Mouse (Mus musculus) spleen, embryonic (tissue): ENCODE measurements at regions not wholly inside any gene's neighbourhood (a gene's known extent, or its start where the extent isn't known, plus 50 kb on each side); places are given as distances from the start of the nearest gene placed in this dataset.

ENCODE experiments used
- CTCF ChIA-PET: fragments of 350-600 bp; sonication (Branson Sonifier 250); formaldehyde crosslinking; loops from one replicate; lab custom pipeline; 2022; lab: Charles Lee

DNA sequence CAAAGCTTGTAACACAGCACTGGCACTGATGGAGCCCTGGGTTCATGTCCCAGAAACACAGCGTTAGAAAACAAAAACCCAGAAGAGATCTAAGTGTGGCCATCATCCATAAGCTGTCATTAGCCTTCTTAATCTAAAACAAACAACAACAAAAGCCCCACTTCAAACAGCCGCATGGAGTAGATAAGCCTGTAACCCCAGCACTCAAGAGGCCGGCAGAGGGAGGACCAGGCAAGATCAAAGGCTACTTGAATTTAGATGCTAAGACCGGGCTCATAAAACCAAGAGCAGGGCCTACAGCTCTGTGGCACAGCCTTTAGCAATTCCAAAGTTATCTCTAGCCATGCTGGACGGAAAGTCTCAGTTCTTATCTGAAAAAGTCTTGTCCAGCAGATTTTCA lies 215.4 kb upstream of the Mkln1 start:
- CTCF ChIA-PET: no interaction called here

DNA sequence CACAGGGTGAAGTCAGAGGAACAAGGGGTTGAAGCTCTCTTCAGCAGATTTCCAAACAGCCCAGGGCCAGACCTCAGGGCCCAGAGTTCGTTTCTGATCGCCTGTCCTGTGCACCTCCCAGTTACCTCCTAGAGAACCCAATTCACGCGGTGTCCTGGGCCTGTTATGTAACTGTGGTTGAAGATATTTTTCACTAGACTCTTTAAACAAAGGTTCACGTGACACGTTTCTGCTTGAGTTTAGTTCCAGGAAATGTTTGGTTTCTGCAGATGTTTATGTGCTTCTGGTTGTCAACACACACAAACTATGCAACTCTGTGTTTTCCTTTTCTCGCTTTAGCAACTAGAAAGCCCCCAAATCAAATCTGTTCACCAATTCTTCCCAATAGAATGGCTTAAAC lies 214.0 kb upstream of the Mkln1 start:
- CTCF ChIA-PET: interaction anchor here (0.9 kb wide), 1 partner anchor 8 kb away, joined by 3 read pairs; no protein-coding TSS in a partner anchor

DNA sequence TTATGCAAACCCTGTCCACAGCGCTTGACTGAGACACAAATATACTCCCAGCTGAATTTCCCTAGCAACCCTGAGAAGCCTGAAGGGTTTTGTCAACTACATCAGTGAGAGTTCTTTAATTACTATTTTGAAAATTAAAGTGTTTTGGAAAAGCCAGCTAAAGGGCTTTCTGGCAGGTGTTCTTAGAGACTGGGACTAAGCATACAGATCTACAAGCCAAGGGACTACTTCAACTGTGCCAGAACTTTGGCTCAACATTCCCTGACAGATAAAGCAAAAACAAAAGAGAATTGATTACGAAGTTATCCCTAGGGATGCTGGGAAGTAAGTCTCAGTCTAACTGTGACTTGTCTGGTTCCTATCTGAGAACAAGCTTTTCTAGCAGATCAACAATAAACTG lies 213.4 kb upstream of the Mkln1 start:
- CTCF ChIA-PET: interaction anchor here (0.9 kb wide), 1 partner anchor 9 kb away, joined by 3 read pairs; no protein-coding TSS in a partner anchor

DNA sequence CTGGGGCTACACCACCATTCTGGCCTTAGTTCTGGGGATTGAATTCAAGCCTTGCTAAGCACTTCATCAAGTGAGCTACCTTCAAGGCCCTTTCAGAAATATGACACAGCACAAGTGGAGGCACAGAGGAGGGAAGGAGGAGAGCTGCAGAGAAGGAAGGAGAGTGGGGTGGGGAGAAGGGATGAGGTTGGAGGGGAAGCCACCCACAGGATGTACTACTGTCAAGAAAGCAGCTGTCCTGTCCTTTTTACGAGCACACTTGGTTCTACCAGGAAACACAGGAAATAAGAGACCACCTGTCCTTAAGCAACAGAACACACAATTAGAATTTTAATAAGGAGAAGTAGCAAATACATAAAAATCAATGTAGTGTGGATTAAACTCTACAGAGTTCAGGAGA lies 210.5 kb upstream of the Mkln1 start:
- CTCF ChIA-PET: no interaction called here

DNA sequence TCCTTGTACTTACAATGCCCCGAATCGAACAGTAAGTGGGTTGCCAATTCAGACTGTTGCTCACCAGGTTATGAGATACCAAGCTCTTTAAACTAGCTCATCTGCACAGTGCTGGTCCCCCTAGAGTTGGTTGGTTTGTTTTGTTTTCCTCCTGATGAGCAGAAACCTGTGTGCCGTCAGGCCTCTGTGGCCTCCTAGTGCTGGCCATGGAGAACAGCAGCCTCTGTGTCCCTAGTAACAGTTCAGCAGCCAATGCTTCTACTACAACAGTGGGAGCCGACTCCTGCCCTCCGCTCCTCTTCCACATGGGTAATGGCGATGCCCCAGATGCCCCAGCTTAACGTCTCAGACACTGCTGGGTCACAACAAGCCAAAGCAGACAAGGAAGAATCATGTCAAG lies 209.5 kb upstream of the Mkln1 start:
- CTCF ChIA-PET: interaction anchor here (0.6 to 0.7 kb wide), 2 partner anchors 33 to 89 kb away, joined by 4 read pairs; no protein-coding TSS in a partner anchor

DNA sequence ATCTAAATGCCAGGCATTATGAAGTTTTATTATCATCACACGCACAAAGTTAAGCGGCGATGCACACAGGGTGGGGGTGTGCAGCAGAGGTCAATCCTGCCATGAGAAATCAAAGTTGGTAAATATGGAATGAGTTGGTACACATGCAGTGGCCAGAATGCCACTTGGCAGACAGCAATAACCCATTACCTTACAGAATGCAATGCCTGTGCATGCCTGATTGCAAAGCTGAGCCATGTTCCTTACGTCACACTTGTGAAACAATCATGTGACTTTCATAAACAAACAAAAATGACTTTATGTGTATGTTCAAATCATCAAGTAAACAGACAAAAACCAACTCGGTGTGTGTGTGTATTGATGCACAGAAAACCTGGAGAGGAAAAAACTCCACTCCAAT lies 208.5 kb upstream of the Mkln1 start:
- CTCF ChIA-PET: interaction anchor here (0.7 kb wide), 2 partner anchors 220 to 241 kb away, joined by 4 to 7 read pairs; no protein-coding TSS in a partner anchor

DNA sequence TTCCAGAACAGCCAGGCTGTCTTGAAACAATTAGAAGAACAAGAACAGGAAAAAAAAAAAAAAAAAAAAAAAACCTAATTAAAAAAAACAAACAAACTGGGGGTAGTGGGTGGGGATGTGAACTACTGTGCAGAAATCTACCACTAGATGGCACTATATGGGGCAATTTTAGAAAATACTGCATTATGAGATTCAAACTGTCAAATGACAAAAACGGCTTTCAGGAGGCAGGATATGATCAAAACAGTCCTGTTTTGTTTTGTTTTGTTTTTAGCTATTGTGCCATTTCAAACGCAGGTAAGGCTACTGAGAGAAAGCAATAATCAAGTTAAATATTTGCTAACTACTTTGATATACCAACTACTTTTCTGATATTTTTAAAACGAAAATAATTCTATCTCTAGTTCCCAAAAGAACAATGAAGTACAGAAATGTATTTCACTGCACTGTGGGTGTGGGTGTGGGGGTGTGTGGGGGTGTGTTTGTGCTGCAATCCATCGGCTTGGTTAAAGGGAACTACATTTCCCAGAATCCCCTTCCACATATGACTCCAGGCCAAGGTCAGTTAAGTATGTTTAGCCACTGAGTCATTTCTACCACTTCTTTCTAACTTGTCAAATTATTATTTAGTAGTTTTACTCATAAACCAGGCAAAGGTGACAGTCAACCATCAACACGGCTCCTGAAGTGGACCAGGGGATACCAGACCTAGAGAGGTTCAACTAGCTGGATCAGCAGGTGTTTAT lies 207.7 kb upstream of the Mkln1 start:
- CTCF ChIA-PET: interaction anchor here (0.7 kb wide), 2 partner anchors 219 to 240 kb away, joined by 4 to 7 read pairs; no protein-coding TSS in a partner anchor

DNA sequence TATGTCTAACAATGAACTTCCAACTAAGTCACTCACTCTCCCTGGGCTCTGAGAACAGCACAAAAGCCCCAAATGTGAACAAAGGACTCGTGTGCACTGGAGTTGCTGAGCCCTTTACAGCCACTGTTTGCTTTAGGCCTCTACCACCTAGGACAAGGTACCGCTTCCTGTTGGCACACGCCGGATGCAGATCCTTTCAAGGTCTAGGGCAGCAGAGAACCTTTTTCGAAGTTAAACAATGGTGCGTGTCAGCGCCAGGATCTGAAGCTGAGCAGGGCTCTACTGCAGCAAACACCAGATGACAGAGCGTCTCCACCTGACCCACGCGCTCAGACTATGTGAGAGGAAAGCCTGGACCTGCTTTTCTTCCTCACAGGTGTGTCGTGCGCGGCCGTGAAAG lies 207.0 kb upstream of the Mkln1 start:
- CTCF ChIA-PET: no interaction called here

DNA sequence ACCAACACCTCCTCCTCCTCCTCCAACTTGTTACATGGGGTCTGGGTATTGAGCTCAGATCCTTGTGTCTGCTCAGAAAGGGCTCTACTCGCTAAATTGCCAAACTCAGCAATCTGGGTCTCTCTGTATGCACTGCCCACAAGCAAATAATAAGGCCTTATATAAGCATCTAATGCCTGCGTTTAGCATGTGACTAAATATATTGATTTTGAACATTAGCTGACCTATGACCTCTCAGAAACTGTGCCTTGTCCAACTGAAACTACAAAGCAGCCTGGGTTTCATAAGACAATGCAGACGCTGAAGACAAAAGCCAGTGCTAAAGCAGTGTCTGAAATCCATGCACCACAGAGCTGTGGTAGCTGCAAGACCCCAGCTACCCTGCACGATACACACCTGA lies 206.3 kb upstream of the Mkln1 start:
- CTCF ChIA-PET: interaction anchor here (0.6 kb wide), 1 partner anchor 212 kb away, joined by 3 read pairs; no protein-coding TSS in a partner anchor

DNA sequence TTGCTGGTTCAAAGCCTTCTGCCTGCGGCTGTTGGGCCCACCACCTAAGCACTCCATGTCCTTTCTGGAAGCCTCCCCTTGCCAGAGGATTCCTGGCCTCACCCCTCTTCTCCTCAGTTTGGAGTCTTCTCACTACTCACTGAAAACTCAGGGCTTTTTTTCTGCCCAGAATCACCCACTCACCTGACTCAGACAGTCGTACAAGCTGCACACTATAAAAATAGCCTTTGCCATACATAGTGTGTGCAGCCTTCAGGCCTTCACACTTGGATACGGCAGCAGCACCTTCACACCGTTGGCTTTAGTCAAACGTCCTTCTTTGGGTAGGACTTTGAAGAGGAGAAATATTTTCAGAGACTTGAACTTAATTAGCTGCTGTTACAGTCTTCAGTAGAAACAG lies 205.3 kb upstream of the Mkln1 start:
- CTCF ChIA-PET: interaction anchor here (1.5 kb wide), 1 partner anchor 9 kb away, joined by 4 read pairs; no protein-coding TSS in a partner anchor

DNA sequence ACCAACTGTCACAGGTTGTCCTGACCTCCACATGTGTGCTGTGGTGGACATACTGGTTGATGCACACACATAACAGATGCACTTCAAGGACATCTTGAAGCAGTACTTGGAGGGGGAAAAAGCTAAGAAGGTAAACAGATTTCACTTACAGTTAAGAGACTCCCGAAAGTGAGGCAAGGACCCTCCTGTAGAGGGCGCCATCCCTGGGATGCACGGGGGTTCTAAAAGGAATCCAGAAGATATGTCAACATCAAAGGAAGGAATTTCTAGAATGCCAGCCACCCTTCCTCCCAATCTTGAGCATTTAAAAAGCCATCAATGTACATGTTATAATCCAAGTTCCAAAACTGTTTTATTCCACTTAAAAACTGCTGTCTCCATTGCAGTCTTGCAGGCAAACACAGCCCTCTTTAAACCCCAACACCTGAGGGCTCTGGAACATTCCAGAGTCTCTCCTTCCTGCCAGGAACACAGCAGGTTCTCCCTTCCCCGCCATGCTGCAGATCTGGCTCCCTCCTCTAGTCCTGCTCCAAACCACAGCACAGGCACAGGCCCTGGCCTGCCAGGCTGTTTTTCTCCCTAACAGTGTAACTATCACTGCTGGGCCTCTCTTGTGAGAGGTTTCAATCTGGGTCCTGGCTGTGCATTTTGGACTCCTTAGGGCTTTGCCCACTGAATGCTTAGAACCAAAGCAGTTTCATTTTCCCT lies 200.8 kb upstream of the Mkln1 start:
- CTCF ChIA-PET: interaction anchor here (0.7 kb wide), 1 partner anchor 793 kb away, joined by 3 read pairs; no protein-coding TSS in a partner anchor

DNA sequence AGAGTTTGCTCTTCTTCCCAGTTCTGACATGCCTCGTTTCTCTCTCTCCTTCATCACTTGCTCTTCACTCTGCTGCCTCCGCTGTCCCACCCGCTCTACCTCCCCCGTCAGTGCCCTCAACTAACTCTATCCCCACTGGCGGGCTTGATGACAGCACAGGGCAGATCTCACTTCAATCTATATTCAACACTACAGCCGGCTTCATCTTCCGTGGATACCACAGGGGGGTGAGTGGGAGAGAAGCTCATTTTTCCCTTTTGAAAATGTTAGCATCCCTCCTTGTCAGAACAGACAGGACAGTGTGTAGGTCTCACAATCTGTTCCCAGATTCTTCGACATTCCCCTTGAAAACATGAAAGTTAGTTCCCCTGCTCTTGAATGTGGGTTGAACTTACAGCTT lies 200.2 kb upstream of the Mkln1 start:
- CTCF ChIA-PET: interaction anchor here (0.7 kb wide), 1 partner anchor 793 kb away, joined by 3 read pairs; no protein-coding TSS in a partner anchor

DNA sequence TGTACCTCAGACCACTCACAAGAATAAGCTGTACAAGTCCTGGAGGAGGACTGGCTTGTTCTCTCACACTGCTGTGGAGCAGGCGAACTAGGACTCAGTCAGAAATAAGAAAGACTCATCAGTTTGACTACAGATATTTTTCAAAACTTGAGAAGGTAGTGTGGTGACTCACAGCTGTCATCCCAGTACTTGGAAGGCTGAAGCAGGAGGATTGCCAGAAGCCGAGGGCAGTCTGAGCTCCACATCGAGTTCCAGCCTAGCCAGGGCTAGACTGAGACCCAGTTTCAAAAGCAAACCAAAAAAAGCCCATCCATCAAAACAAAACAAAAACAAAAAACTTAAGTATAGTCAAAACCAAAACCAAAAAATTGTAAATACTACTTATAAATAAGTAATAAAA lies 197.8 kb upstream of the Mkln1 start:
- CTCF ChIA-PET: no interaction called here

DNA sequence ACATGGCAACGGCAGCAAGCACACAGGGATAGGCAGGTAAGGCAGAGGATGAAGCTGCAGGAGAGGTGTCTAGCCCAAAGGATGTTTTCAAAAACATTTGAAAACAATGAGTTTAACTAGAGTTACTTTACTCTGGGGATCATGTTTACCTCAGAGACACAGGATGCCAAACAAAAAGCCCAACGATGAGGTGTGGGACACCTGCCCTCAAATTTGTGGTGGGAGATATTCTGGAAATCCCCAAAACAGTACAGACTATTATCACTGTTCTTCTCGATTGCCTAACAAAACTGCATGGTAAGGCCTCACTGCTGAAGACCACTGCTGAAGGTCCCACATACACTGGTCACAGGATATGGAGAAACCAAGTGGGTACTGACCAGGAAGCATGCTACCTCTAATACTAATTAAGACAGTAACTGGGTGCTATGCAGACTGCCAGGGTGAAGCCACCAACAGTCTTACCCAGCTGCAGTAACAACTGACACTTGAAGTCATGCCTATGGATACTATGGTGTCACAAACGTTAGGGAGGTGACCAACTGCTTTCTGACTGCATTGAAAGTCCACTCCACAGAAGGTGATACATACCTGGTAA lies 197.1 kb upstream of the Mkln1 start:
- CTCF ChIA-PET: no interaction called here

DNA sequence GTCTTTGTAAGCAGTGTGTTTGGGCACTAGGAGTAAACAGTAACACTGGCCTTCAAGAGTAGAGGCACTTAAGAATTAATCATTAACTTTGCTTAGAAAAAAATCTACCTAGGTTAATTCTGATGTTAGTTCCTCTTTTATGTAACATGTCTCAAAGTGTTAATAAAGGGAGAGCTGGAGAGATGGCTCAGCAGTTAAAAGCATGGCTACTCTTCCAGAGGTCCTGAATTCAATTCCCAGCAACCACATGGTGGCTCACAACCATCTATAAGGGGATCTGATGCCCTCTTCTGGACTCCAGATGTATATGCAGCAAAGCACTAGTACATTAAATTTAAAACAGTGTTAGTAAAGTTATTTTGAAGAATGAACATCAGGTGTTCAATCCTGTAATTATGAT lies 195.9 kb upstream of the Mkln1 start:
- CTCF ChIA-PET: interaction anchor here (1.0 kb wide), 1 partner anchor 9 kb away, joined by 4 read pairs; no protein-coding TSS in a partner anchor

DNA sequence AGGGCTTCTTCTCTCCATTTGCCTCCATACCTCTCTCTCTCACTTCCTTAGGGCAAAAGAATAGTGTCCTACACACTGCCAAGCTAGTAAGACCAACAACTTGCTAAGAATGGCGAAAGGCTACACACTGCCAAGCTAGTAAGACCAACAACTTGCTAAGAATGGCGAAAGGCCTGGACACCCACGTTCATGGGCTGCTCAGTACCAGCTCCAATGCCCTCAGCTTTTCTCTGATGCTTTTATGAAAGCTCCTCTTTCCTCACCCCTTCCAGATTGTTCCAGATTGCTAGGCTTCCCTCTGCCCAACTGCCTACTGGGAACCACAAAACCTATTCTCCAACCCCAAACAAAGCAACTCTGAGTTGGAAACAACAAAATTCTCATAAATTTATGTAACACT lies 194.1 kb upstream of the Mkln1 start:
- CTCF ChIA-PET: interaction anchor here (0.6 to 1.6 kb wide), 2 partner anchors 8 to 11 kb away, joined by 3 to 6 read pairs; no protein-coding TSS in a partner anchor

DNA sequence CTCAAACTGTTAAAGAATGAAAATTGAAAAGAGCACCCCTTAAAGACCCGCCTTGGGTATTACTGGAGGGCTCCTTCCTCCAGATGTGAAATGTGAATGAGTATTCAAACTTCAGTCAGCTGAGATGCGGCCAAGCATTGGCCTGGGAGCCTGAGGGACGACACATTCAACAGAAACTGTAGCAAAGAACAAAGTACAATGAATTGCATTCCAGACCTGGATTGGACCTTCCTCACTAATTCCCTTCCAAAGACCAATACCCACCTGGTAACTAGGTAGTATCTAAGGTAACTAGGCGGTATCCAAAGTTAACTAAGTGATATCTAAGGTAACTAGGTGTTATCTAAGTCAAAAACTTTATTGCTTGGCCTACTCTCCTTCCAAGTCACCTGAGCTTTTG lies 193.7 kb upstream of the Mkln1 start:
- CTCF ChIA-PET: interaction anchor here (0.6 to 1.6 kb wide), 2 partner anchors 9 to 11 kb away, joined by 3 to 6 read pairs; no protein-coding TSS in a partner anchor

DNA sequence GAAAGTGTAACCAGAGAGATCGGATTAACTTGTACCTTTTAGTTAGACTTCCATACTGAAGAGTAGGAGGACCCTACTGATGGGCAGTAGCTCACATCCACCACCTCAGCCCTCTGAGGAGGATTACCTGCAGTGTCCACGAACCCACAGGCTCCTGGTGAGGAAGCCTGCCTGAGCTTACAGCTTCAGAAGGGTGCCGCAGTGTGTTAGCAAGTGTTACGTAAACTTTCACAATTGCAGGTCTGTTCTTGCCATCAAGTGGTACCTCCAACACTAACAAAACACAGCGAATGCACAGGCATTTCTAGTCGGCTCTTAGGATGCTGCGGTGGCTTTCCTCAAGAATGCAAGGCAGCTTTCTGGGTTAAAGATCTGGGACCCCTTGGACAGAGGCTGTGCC lies 192.4 kb upstream of the Mkln1 start:
- CTCF ChIA-PET: interaction anchor here (0.5 to 1.0 kb wide), 2 partner anchors 9 to 11 kb away, joined by 3 read pairs; no protein-coding TSS in a partner anchor

DNA sequence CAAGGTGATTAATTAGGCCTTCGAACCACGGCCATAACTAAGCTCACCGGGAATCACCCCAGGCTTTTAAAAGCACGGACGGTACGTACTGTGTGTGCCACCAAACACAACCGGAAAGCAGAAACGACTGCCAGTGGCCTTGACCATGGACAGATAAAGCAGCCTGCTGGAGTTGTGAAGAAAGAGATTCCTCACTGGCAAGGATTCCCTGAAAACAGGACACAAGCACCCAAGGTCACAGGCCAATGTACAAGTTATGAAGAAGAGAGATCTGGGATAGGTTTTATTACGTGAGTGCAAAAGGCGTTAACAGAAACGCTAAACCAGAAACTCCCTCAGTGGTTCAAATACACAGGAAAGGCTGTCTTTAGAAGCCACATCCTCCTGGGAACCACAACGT lies 191.3 kb upstream of the Mkln1 start:
- CTCF ChIA-PET: interaction anchor here (0.6 to 0.7 kb wide), 3 partner anchors 97 to 168 kb away, joined by 3 to 13 read pairs (median 7); no protein-coding TSS in a partner anchor

DNA sequence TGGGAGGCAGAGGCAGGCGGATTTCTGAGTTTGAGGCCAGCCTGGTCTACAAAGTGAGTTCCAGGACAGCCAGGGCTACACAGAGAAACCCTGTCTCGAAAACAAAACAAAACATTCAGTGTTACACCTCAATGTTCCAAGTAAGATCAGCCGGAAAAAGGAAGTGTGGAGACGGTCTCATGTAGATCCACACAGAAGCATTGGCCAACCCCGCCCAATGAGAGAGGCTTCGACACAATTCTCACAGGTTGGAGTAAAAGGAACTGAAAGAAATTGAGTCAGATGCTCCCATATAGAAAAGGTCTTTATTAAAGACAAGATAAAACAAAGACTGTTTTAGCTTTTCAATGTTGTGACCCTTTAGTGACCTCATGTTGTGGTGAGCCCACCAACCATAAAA lies 190.3 kb upstream of the Mkln1 start:
- CTCF ChIA-PET: no interaction called here

DNA sequence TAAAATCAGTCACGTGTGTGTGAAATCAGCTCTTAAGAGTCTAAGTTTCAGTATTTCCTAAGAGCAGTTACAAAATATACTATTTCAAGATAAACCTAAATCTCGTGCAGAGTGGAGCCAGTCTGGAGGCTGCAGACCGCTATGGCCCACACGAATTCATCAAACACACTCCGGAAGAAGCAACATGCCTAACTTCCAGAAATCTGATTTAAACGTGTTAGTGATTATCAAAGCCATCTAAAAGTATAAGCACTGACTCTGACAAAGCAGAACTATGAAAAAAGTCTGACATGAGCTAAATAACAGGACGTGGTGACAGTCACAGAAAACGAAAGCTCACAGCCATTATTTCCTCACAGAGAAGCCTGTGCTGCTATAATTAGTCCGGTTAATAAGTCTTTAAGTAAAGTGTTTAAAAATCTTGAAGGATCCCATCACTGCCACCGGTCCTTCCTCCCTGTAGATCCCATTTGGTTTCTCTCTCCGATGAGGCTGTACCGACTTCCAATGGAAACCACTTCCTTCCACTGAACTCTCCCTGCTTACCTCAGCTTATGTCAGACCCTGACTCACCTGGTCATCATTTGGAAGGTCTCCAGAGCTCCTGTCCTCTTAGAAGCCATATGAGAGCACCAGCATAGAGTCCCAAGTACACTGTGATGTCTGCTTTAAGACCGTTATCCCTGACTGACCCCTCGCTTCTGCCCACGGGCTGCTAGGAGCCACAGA lies 189.0 kb upstream of the Mkln1 start:
- CTCF ChIA-PET: interaction anchor here (0.5 to 0.6 kb wide), 2 partner anchors 8 to 347 kb away, joined by 3 read pairs; no protein-coding TSS in a partner anchor
